Mouse (Mus musculus) cortical plate, adult 2 months (tissue): ENCODE results near the gene Ncaph2.

Experiments used
- CTCF ChIP-seq: fragments of 200-500 bp; IDR thresholded peaks from 2 replicates; pipeline ENCODE4 v1.5.1; 2011; ENCODE audit warnings: mild to moderate bottlenecking, control low read depth, low read length; ENCODE audit not compliant: insufficient read depth; ENCODE audit errors: extremely low read depth
- POLR2A ChIP-seq: fragments of 200-500 bp; IDR thresholded peaks from 2 replicates; pipeline ENCODE4 v1.6.1; 2011; ENCODE audit warnings: mild to moderate bottlenecking, low read length, control low read depth; ENCODE audit not compliant: insufficient read depth; ENCODE audit errors: extremely low read depth

- TF ChIP-seq POLR2A (no peak), CTCF (no peak)
These were observed 20.5 kb downstream of the Ncaph2 start for GRCm38 (mm10) chr15:89376040-89376439.
